Mouse (Mus musculus) erythroblast, embryonic 14.5 days (primary cell): ENCODE measurements around the gene Nfic.

Source experiments
- GATA1 ChIP-seq: IDR thresholded peaks from 2 replicates; pipeline ENCODE4 v1.6.1; 2012; ENCODE audit warnings: low read length, inconsistent platforms, mixed read lengths
- TAL1 ChIP-seq: IDR thresholded peaks from 3 replicates; pipeline ENCODE4 v1.6.1; 2012; ENCODE audit warnings: low read length, inconsistent platforms, mixed read lengths

- TF ChIP-seq TAL1, result no peak
- no peak for TF ChIP-seq GATA1
Observed at GRCm38 (mm10) chr10:81429092-81429491, 26.3 kb downstream of the Nfic start.
